Mouse (Mus musculus): ENCODE data around the gene Zfp592. TPM values are rescaled to one million over a fixed set of nuclear protein-coding genes. Genes with fewer than 3 reads are reported as not detected.

Zfp592 gene
- 11.5 and 14.1 TPM in 2 replicates for polyA plus RNA-seq (2015; fragmentation: Nextera tagmentation; extraction: Ambion mirVana)

DNA sequence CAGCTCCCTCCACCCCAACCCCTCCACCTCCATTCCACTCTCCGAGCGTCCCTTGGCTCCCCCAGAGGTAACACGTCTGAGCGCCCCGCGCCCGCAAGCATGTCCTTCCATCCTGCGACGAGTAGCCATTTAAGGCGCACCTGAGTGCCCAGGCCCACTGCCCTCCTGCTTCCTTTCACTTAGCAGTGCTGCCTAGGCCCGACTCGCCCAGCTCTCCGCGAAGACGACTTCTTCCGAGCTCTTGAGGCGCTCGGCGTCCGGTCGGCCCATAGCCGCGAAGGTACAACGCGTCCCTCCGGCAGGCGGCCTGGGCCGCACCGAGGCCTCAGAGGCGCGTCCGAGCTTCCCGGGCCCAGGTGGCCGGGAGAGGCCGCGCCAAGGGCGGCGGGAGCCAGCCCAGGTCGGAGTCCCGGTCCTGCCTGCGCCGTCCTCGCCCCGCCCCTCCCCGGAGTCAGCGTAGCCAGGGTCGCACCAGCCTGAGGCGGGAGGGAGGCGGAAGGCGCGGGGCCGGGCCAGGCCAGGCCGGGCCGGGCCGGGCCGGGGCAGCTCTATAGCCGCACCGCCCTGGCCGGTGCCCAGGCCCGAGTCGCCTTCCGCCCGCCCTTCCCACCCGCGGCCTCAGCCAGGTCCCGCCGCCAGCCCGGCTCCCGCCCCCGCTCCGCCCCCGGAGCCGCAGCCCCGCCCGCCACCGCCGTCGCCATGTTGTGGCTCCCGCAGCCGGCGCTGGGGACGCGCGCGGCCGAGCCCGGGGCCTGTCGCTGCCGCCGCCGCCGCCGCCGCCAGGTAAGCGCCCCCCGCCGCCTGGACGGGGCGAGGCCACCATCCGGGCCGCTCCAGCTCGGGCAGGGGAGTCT, at the start of gene Zfp592:
TSS of gene Zfp592 (plus strand) at position 702 of the 854 bp plus-strand sequence.
- WGBS, result 0% methylated on average over 51 of the region's 102 CpGs
- H3K36me3 ChIP-seq, result no peaks in the 10 kb centered on the region
- peak within 1 kb of the TSS; percentile 95 for H3K9ac ChIP-seq
- peaks cover 35% of the 10 kb centered on the region for H3K4me1 ChIP-seq
- no peaks in the 10 kb centered on the region for H3K9me3 ChIP-seq
- peak within 1 kb of the TSS; percentile 95 for H3K4me3 ChIP-seq
- no peaks in the 10 kb centered on the region for H3K27me3 ChIP-seq
- ATAC-seq (ENCODE audit: borderline replicate concordance, extremely low read depth, low FRiP score, low TSS enrichment), result peak; percentile 94
- H3K27ac ChIP-seq, result peak within 1 kb of the TSS; percentile 96
- peak within 1 kb of the TSS; percentile 74 for H3K4me2 ChIP-seq

- WGBS, result 1% methylated on average over 44 of the region's 44 CpGs
- Histone ChIP-seq H3K9ac (peak within 1 kb of the TSS; percentile 80), H3K36me3 (no peaks in the 10 kb centered on the region)
These were observed 45.8 kb upstream of the Zfp592 start, which contains the start of gene Sec11a for GRCm38 (mm10) chr7:80947445-80948350. Gene Sec11a, minus strand, starts transcription at chr7:80947780.

GRCm38 (mm10) chr7:80951461-80951860, 42.0 kb upstream of the Zfp592 start:
- WGBS, result 81% methylated on average over 4 of the region's 4 CpGs
- H3K9ac ChIP-seq, result no peak overlapping the region
- H3K27ac ChIP-seq, result no peak overlapping the region
- no peak for ATAC-seq (ENCODE audit: borderline replicate concordance, extremely low read depth, low FRiP score, low TSS enrichment)
- H3K4me1 ChIP-seq, result peaks cover 3% of the 10 kb centered on the region
- no peak overlapping the region for H3K4me2 ChIP-seq
- H3K27me3 ChIP-seq, result no peaks in the 10 kb centered on the region
- no peaks in the 10 kb centered on the region for H3K9me3 ChIP-seq
- H3K36me3 ChIP-seq, result no peaks in the 10 kb centered on the region
- H3K4me3 ChIP-seq, result no peak overlapping the region

More at GRCm38 (mm10) chr7:80947445-80948350, 45.8 kb upstream of the Zfp592 start, which contains the start of gene Sec11a:
- peak within 1 kb of the TSS; percentile 96 for H3K4me3 ChIP-seq
- peak; percentile 99 for ATAC-seq (ENCODE audit: borderline replicate concordance, extremely low read depth, low FRiP score, low TSS enrichment)
- H3K27ac ChIP-seq, result peak within 1 kb of the TSS; percentile 97
- H3K27me3 ChIP-seq, result no peaks in the 10 kb centered on the region
- peaks cover 20% of the 10 kb centered on the region for H3K4me1 ChIP-seq
- H3K9me3 ChIP-seq, result no peaks in the 10 kb centered on the region
- H3K4me2 ChIP-seq, result peak within 1 kb of the TSS; percentile 84

- Histone ChIP-seq H3K9me3 (no peaks in the 10 kb centered on the region), H3K36me3 (no peaks in the 10 kb centered on the region), H3K27me3 (no peaks in the 10 kb centered on the region), H3K27ac (no peak overlapping the region), H3K9ac (no peak overlapping the region), H3K4me3 (no peak overlapping the region), H3K4me2 (no peak overlapping the region), H3K4me1 (no peaks in the 10 kb centered on the region)
- ATAC-seq (ENCODE audit: borderline replicate concordance, extremely low read depth, low FRiP score, low TSS enrichment), result no peak
- 66% methylated on average over 3 of the region's 3 CpGs for WGBS
These were observed 41.3 kb upstream of the Zfp592 start for GRCm38 (mm10) chr7:80952140-80952539.

- no peak overlapping the region for H3K4me2 ChIP-seq
- no peaks in the 10 kb centered on the region for H3K27me3 ChIP-seq
- H3K4me1 ChIP-seq, result no peaks in the 10 kb centered on the region
- no peak overlapping the region for H3K4me3 ChIP-seq
- no peak overlapping the region for H3K27ac ChIP-seq
- WGBS, result 79% methylated on average over 2 of the region's 2 CpGs
- H3K9ac ChIP-seq, result no peak overlapping the region
- no peaks in the 10 kb centered on the region for H3K36me3 ChIP-seq
- ATAC-seq (ENCODE audit: borderline replicate concordance, extremely low read depth, low FRiP score, low TSS enrichment), result no peak
- no peaks in the 10 kb centered on the region for H3K9me3 ChIP-seq
These were observed 39.2 kb upstream of the Zfp592 start for GRCm38 (mm10) chr7:80954251-80954650.

DNA sequence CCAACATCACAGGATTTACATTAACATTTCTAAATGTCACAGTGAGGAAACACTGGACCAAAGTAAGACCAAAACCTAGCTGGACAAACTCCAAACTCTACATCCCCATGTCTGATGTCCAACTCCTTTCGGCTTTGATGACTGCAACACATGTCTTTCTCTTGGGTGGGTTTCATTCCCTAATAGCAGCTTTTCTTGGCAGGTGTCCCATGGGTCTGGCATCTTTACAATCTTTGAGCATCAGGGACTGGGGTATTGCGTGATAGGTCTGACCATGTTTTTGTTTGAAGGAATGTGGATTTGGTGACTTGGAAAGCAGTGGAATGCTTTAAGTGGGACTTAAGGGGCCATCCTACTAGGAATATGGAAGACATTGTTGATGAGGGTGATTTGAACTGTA, 36.6 kb upstream of the Zfp592 start:
- Histone ChIP-seq H3K4me1 (no peaks in the 10 kb centered on the region), H3K27ac (no peak overlapping the region), H3K9me3 (no peaks in the 10 kb centered on the region), H3K4me3 (no peak overlapping the region), H3K4me2 (no peak overlapping the region), H3K9ac (no peak overlapping the region), H3K27me3 (no peaks in the 10 kb centered on the region), H3K36me3 (no peaks in the 10 kb centered on the region)
- ATAC-seq (ENCODE audit: borderline replicate concordance, extremely low read depth, low FRiP score, low TSS enrichment), result no peak
- WGBS, result 66% methylated on average over 2 of the region's 2 CpGs

- no peak for ATAC-seq (ENCODE audit: borderline replicate concordance, extremely low read depth, low FRiP score, low TSS enrichment)
- Histone ChIP-seq H3K9ac (no peak overlapping the region), H3K4me3 (no peak overlapping the region), H3K27me3 (no peaks in the 10 kb centered on the region), H3K27ac (no peak overlapping the region), H3K36me3 (no peaks in the 10 kb centered on the region), H3K4me1 (no peaks in the 10 kb centered on the region), H3K9me3 (no peaks in the 10 kb centered on the region), H3K4me2 (no peak overlapping the region)
- WGBS, result 74% methylated on average over 3 of the region's 3 CpGs
These were observed 34.5 kb upstream of the Zfp592 start for GRCm38 (mm10) chr7:80959003-80959402.

GRCm38 (mm10) chr7:80962799-80963198, 30.7 kb upstream of the Zfp592 start:
- Histone ChIP-seq H3K27ac (no peak overlapping the region), H3K4me3 (no peak overlapping the region), H3K36me3 (no peaks in the 10 kb centered on the region), H3K4me1 (no peaks in the 10 kb centered on the region), H3K4me2 (no peak overlapping the region), H3K9ac (no peak overlapping the region), H3K27me3 (no peaks in the 10 kb centered on the region), H3K9me3 (no peaks in the 10 kb centered on the region)
- WGBS, result 63% methylated on average over 6 of the region's 6 CpGs
- no peak for ATAC-seq (ENCODE audit: borderline replicate concordance, extremely low read depth, low FRiP score, low TSS enrichment)

- Histone ChIP-seq H3K4me2 (no peak overlapping the region), H3K4me3 (no peak overlapping the region), H3K9me3 (no peaks in the 10 kb centered on the region), H3K9ac (no peak overlapping the region), H3K4me1 (no peaks in the 10 kb centered on the region), H3K27me3 (no peaks in the 10 kb centered on the region), H3K27ac (no peak overlapping the region), H3K36me3 (no peaks in the 10 kb centered on the region)
- ATAC-seq (ENCODE audit: borderline replicate concordance, extremely low read depth, low FRiP score, low TSS enrichment), result no peak
- WGBS, result 58% methylated on average over 3 of the region's 3 CpGs
These were observed 22.6 kb upstream of the Zfp592 start for GRCm38 (mm10) chr7:80970913-80971312.

GRCm38 (mm10) chr7:80971419-80971818, 22.1 kb upstream of the Zfp592 start:
- Histone ChIP-seq H3K9me3 (no peaks in the 10 kb centered on the region), H3K9ac (no peak overlapping the region), H3K27me3 (no peaks in the 10 kb centered on the region), H3K27ac (no peak overlapping the region), H3K36me3 (no peaks in the 10 kb centered on the region), H3K4me2 (no peak overlapping the region), H3K4me3 (no peak overlapping the region), H3K4me1 (no peaks in the 10 kb centered on the region)
- ATAC-seq (ENCODE audit: borderline replicate concordance, extremely low read depth, low FRiP score, low TSS enrichment), result no peak
- 58% methylated on average over 2 of the region's 2 CpGs for WGBS

DNA sequence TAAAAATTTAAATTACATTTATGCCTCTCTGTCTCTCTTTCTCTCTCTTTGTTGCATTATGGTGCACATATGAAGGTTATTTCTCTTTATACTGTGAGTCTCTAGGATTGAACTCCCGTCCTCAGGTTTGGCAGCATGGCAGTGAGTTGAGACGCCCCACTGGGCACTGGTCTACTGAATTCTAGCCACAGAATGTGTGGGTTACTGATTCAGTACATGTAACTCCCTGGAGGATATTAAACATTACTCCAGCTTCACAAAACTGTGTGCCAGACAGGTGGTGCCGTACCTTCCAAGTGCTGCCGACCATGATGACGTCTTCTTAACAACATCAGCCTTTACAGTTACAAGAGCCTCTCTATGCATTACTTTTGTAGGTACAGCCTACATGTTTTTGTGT, 21.4 kb upstream of the Zfp592 start:
- Histone ChIP-seq H3K4me2 (no peak overlapping the region), H3K27ac (no peak overlapping the region), H3K4me1 (no peaks in the 10 kb centered on the region), H3K9ac (no peak overlapping the region), H3K4me3 (no peak overlapping the region), H3K9me3 (no peaks in the 10 kb centered on the region), H3K36me3 (no peaks in the 10 kb centered on the region), H3K27me3 (no peaks in the 10 kb centered on the region)
- ATAC-seq (ENCODE audit: borderline replicate concordance, extremely low read depth, low FRiP score, low TSS enrichment), result no peak
- 92% methylated on average over 5 of the region's 5 CpGs for WGBS

Measured in lung, embryonic 15.5 days (tissue).